Mouse (Mus musculus): ENCODE measurements around the gene Capn2. TPM values are rescaled to one million over a fixed set of nuclear protein-coding genes. Genes with fewer than 3 reads are reported as not detected.

The Capn2 gene
- polyA plus RNA-seq, 1 experiment from 2014 or later: 93.9 TPM

- 0 out of 2 replicates have a peak, but pooled peaks cover 7% of the 10 kb centered on the region for H3K36me3 ChIP-seq (ENCODE audit: control insufficient read depth, insufficient read depth, low read length)
- peak overlapping the region; percentile 68 for H3K27ac ChIP-seq (ENCODE audit: low read depth, low read length)
- H3K27me3 ChIP-seq (replicated peaks; ENCODE audit: control insufficient read depth, insufficient read depth, low read length): no peaks in the 10 kb centered on the region
- 69% methylated on average over 13 of the region's 13 CpGs for WGBS
- H3K4me2 ChIP-seq (ENCODE audit: low read length): no peak overlapping the region
- H3K4me3 ChIP-seq (ENCODE audit: low read length): no peak overlapping the region
- no peaks in the 10 kb centered on the region for H3K9me3 ChIP-seq (ENCODE audit: control insufficient read depth, low read length)
- H3K9ac ChIP-seq (ENCODE audit: low read depth, low read length): no peak overlapping the region
- no peak for ATAC-seq
- peaks cover 10% of the 10 kb centered on the region for H3K4me1 ChIP-seq (ENCODE audit: control insufficient read depth, insufficient read depth, low read depth, low read length)
These were observed 56.8 kb downstream of the Capn2 start for GRCm38 (mm10) chr1:182460291-182461244.

DNA sequence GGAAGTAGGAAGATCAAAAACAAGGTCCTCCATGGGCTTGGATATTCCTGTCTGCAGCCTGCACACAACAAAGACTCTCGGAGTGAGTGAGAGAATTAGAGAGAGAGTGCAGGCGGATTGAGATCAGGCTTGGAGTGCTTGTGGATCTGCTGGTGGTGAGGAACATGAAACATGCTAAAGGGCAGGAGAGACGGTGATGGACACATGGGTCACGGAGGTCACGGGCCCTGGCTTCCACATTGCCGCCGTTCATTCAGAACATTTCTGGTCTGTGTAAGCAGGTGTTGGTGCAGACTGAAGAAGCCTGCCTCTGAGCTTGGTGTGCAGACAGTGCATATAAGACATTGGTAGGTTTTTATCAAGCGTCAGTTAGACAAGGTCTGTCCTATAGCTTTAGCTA is 58.0 kb downstream of the Capn2 start:
- Histone ChIP-seq H3K9ac (ENCODE audit: low read depth, low read length) (no peak overlapping the region), H3K36me3 (ENCODE audit: control insufficient read depth, insufficient read depth, low read length) (0 out of 2 replicates have a peak, but pooled peaks cover 9% of the 10 kb centered on the region), H3K4me1 (ENCODE audit: control insufficient read depth, insufficient read depth, low read depth, low read length) (peaks cover 10% of the 10 kb centered on the region), H3K27ac (ENCODE audit: low read depth, low read length) (no peak overlapping the region), H3K27me3 (replicated peaks; ENCODE audit: control insufficient read depth, insufficient read depth, low read length) (no peaks in the 10 kb centered on the region), H3K9me3 (ENCODE audit: control insufficient read depth, low read length) (no peaks in the 10 kb centered on the region), H3K4me3 (ENCODE audit: low read length) (no peak overlapping the region), H3K4me2 (ENCODE audit: low read length) (no peak overlapping the region)
- WGBS: 83% methylated on average over 8 of the region's 8 CpGs
- no peak for ATAC-seq

- Histone ChIP-seq H3K4me2 (ENCODE audit: low read length) (no peak overlapping the region), H3K27ac (ENCODE audit: low read depth, low read length) (no peak overlapping the region), H3K4me3 (ENCODE audit: low read length) (no peak overlapping the region), H3K27me3 (replicated peaks; ENCODE audit: control insufficient read depth, insufficient read depth, low read length) (no peaks in the 10 kb centered on the region), H3K4me1 (ENCODE audit: control insufficient read depth, insufficient read depth, low read depth, low read length) (peaks cover 10% of the 10 kb centered on the region), H3K36me3 (ENCODE audit: control insufficient read depth, insufficient read depth, low read length) (peaks cover 14% of the 10 kb centered on the region; the same call in 1 of the 2 replicates), H3K9ac (ENCODE audit: low read depth, low read length) (no peak overlapping the region), H3K9me3 (ENCODE audit: control insufficient read depth, low read length) (no peaks in the 10 kb centered on the region)
- 73% methylated on average over 19 of the region's 19 CpGs for WGBS
- no peak for ATAC-seq
These were observed 58.9 kb downstream of the Capn2 start for GRCm38 (mm10) chr1:182458556-182458955.

- ATAC-seq: no peak
- peaks cover 15% of the 10 kb centered on the region; the same call in 1 of the 2 replicates for H3K36me3 ChIP-seq (ENCODE audit: control insufficient read depth, insufficient read depth, low read length)
These were observed 62.3 kb downstream of the Capn2 start for GRCm38 (mm10) chr1:182455080-182455479.

GRCm38 (mm10) chr1:182452473-182452872 is 64.9 kb downstream of the Capn2 start:
- Histone ChIP-seq H3K9me3 (ENCODE audit: control insufficient read depth, low read length) (no peaks in the 10 kb centered on the region), H3K4me1 (ENCODE audit: control insufficient read depth, insufficient read depth, low read depth, low read length) (no peaks in the 10 kb centered on the region), H3K4me3 (ENCODE audit: low read length) (no peak overlapping the region), H3K27ac (ENCODE audit: low read depth, low read length) (no peak overlapping the region), H3K9ac (ENCODE audit: low read depth, low read length) (no peak overlapping the region), H3K27me3 (replicated peaks; ENCODE audit: control insufficient read depth, insufficient read depth, low read length) (no peaks in the 10 kb centered on the region), H3K36me3 (ENCODE audit: control insufficient read depth, insufficient read depth, low read length) (peaks cover 25% of the 10 kb centered on the region), H3K4me2 (ENCODE audit: low read length) (no peak overlapping the region)
- WGBS: 90% methylated on average over 4 of the region's 4 CpGs
- ATAC-seq: no peak

More at GRCm38 (mm10) chr1:182455080-182455479, 62.3 kb downstream of the Capn2 start:
- Histone ChIP-seq H3K27me3 (replicated peaks; ENCODE audit: control insufficient read depth, insufficient read depth, low read length) (no peaks in the 10 kb centered on the region), H3K9ac (ENCODE audit: low read depth, low read length) (no peak overlapping the region), H3K9me3 (ENCODE audit: control insufficient read depth, low read length) (no peaks in the 10 kb centered on the region), H3K27ac (ENCODE audit: low read depth, low read length) (no peak overlapping the region), H3K4me3 (ENCODE audit: low read length) (no peak overlapping the region), H3K4me2 (ENCODE audit: low read length) (no peak overlapping the region), H3K4me1 (ENCODE audit: control insufficient read depth, insufficient read depth, low read depth, low read length) (no peaks in the 10 kb centered on the region)
- 83% methylated on average over 2 of the region's 2 CpGs for whole genome bisulfite sequencing

- WGBS: 92% methylated on average over 14 of the region's 14 CpGs
These were observed 69.0 kb downstream of the Capn2 start for GRCm38 (mm10) chr1:182448276-182449035.

GRCm38 (mm10) chr1:182444116-182444515 is 73.3 kb downstream of the Capn2 start:
- WGBS: 87% methylated on average over 2 of the region's 2 CpGs
- no peaks in the 10 kb centered on the region for H3K27me3 ChIP-seq (replicated peaks; ENCODE audit: control insufficient read depth, insufficient read depth, low read length)
- H3K36me3 ChIP-seq (ENCODE audit: control insufficient read depth, insufficient read depth, low read length): peaks cover 35% of the 10 kb centered on the region
- H3K4me1 ChIP-seq (ENCODE audit: control insufficient read depth, insufficient read depth, low read depth, low read length): no peaks in the 10 kb centered on the region
- ATAC-seq: no peak
- no peak overlapping the region for H3K9ac ChIP-seq (ENCODE audit: low read depth, low read length)
- H3K27ac ChIP-seq (ENCODE audit: low read depth, low read length): no peak overlapping the region
- no peaks in the 10 kb centered on the region for H3K9me3 ChIP-seq (ENCODE audit: control insufficient read depth, low read length)
- no peak overlapping the region for H3K4me3 ChIP-seq (ENCODE audit: low read length)
- H3K4me2 ChIP-seq (ENCODE audit: low read length): no peak overlapping the region

More at GRCm38 (mm10) chr1:182448276-182449035, 69.0 kb downstream of the Capn2 start:
- H3K27ac ChIP-seq (ENCODE audit: low read depth, low read length): no peak overlapping the region
- no peak overlapping the region for H3K9ac ChIP-seq (ENCODE audit: low read depth, low read length)
- H3K27me3 ChIP-seq (replicated peaks; ENCODE audit: control insufficient read depth, insufficient read depth, low read length): no peaks in the 10 kb centered on the region
- H3K36me3 ChIP-seq (ENCODE audit: control insufficient read depth, insufficient read depth, low read length): peaks cover 31% of the 10 kb centered on the region
- no peak for ATAC-seq
- H3K4me2 ChIP-seq (ENCODE audit: low read length): no peak overlapping the region
- H3K4me3 ChIP-seq (ENCODE audit: low read length): no peak overlapping the region
- no peaks in the 10 kb centered on the region for H3K9me3 ChIP-seq (ENCODE audit: control insufficient read depth, low read length)
- H3K4me1 ChIP-seq (ENCODE audit: control insufficient read depth, insufficient read depth, low read depth, low read length): no peaks in the 10 kb centered on the region

DNA sequence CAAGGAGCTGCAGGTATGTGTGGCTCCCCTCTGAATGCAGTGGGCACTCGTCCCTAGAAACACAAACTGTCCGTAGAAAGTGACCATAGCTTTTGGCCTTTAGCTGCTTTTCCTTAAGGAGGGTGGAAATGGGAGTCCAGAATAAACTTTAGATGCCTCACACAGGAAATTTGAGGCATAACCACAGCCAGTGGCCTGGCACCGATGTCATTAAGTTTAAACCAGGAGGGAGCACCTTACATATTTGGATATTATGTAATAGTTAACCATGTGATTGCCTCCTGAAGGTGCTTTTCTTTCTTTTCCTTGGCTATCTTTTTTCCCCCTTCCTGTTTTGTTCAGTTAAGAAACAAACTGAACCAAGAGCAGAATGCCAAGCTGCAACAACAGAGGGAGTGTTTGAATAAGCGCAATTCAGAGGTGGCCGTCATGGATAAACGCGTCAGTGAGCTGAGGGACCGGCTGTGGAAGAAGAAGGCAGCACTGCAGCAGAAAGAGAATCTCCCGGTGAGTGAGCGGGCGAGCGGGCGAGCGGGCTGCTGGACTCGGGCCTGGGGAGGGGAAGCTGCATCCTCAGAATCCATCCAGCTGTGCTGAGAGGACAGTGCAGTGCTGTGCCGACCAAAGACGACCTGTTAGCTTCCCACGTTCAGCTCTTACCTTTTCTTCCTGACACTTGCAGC is 75.5 kb downstream of the Capn2 start:
- H3K36me3 ChIP-seq (ENCODE audit: control insufficient read depth, insufficient read depth, low read length): peaks cover 25% of the 10 kb centered on the region
- WGBS: 80% methylated on average over 18 of the region's 18 CpGs

More for the DNA sequence above, 75.5 kb downstream of the Capn2 start:
- Histone ChIP-seq H3K27me3 (replicated peaks; ENCODE audit: control insufficient read depth, insufficient read depth, low read length) (no peaks in the 10 kb centered on the region), H3K27ac (ENCODE audit: low read depth, low read length) (no peak overlapping the region), H3K4me1 (ENCODE audit: control insufficient read depth, insufficient read depth, low read depth, low read length) (no peaks in the 10 kb centered on the region), H3K4me3 (ENCODE audit: low read length) (no peak overlapping the region), H3K9me3 (ENCODE audit: control insufficient read depth, low read length) (no peaks in the 10 kb centered on the region), H3K9ac (ENCODE audit: low read depth, low read length) (no peak overlapping the region), H3K4me2 (ENCODE audit: low read length) (no peak overlapping the region)
- no peak for ATAC-seq

Data from hindbrain, embryonic 16.5 days (tissue).